Mouse (Mus musculus) ES-Bruce4 (cell line): ENCODE results near the gene Ptprg. TPM values are rescaled to one million over a fixed set of nuclear protein-coding genes. Genes with fewer than 3 reads are reported as not detected.

Source experiments
- H3K27ac ChIP-seq: 2 replicates; pipeline ENCODE4 v1.5.1; 2012; ENCODE audit warnings: low read length, inconsistent platforms; ENCODE audit not compliant: insufficient read depth
- H3K27me3 ChIP-seq: 2 replicates; pipeline ENCODE4 v1.6.1; 2012; ENCODE audit warnings: mild to moderate bottlenecking, low read length, inconsistent platforms; ENCODE audit not compliant: control insufficient read depth, poor library complexity, insufficient read depth, severe bottlenecking
- H3K36me3 ChIP-seq: 2 replicates; pipeline ENCODE4 v1.6.1; 2012; ENCODE audit warnings: inconsistent platforms, mild to moderate bottlenecking, low read length, moderate library complexity; ENCODE audit not compliant: control insufficient read depth, poor library complexity, insufficient read depth, severe bottlenecking
- H3K4me1 ChIP-seq: one replicate; pipeline ENCODE4 v1.8.1; 2011; ENCODE audit warnings: low read length; ENCODE audit not compliant: control insufficient read depth, insufficient read depth
- H3K4me3 ChIP-seq: 2 replicates; pipeline ENCODE4 v1.5.1; 2011; ENCODE audit warnings: low read depth, mild to moderate bottlenecking, low read length
- H3K9ac ChIP-seq: 2 replicates; pipeline ENCODE4 v1.6.1; 2012; ENCODE audit warnings: low read depth, mild to moderate bottlenecking, inconsistent platforms; ENCODE audit not compliant: poor library complexity, severe bottlenecking
- H3K9me3 ChIP-seq: replicated peaks from 2 replicates; pipeline ENCODE4 v1.6.1; 2012; ENCODE audit warnings: mild to moderate bottlenecking, low read length, inconsistent platforms; ENCODE audit not compliant: control insufficient read depth, poor library complexity, insufficient read depth, severe bottlenecking
- CTCF ChIP-seq: IDR thresholded peaks from one replicate; pipeline ENCODE4 v1.8.1; 2011; ENCODE audit warnings: low read depth, low read length
- EP300 ChIP-seq: IDR thresholded peaks from 2 replicates; pipeline ENCODE4 v1.6.1; 2011; ENCODE audit warnings: low read depth, low read length; ENCODE audit not compliant: insufficient read depth
- POLR2A ChIP-seq: IDR thresholded peaks from one replicate; pipeline ENCODE4 v1.8.1; 2011; ENCODE audit warnings: low read length; ENCODE audit not compliant: insufficient read depth
- polyA plus RNA-seq: library from polyadenylated mRNA; stranded (reverse); fragments of >200 nt; gene quantifications from 2 replicates; pipeline ENCODE4 v1.2.4, GENCODE M21; 2011; ENCODE audit warnings: low read depth; ENCODE audit not compliant: missing spikeins, insufficient read depth, insufficient read length

Gene Ptprg
- polyA plus RNA-seq, 1 experiment = 27.4 TPM

- Histone ChIP-seq H3K4me3 (no peak overlapping the region), H3K27ac (no peak overlapping the region), H3K36me3 (no peaks in the 10 kb centered on the region), H3K27me3 (no peaks in the 10 kb centered on the region), H3K9ac (no peak overlapping the region), H3K9me3 (no peaks in the 10 kb centered on the region), H3K4me1 (no peaks in the 10 kb centered on the region)
- TF ChIP-seq POLR2A = no peak
- no peak for TF ChIP-seq CTCF
- TF ChIP-seq EP300 = no peak
These were observed 649.7 kb downstream of the Ptprg start for GRCm38 (mm10) chr14:12203081-12203480.

DNA sequence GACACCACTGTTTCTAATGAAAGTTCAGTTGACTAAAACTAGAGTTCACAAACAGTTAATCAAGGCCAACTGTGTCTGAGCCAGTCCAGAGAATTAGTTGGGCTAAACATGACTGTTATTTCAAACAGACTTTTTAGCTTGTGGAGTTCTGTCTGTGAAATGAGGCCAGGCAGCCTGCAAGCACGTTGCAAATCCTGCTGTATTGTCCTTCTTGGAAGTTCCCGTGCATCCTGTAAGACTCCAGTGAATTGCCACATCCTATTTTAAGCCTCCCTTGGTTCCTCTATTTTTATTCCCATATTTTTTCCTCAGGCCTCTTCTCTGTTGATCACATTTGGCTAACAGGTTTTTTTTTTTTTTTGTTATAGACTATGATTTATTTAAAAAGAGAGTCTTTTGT is 652.8 kb downstream of the Ptprg start:
- Histone ChIP-seq H3K9ac (no peak overlapping the region), H3K27ac (no peak overlapping the region), H3K36me3 (no peaks in the 10 kb centered on the region), H3K4me3 (no peak overlapping the region), H3K27me3 (no peaks in the 10 kb centered on the region), H3K4me1 (no peaks in the 10 kb centered on the region), H3K9me3 (no peaks in the 10 kb centered on the region)
- no peak for TF ChIP-seq EP300
- TF ChIP-seq POLR2A = no peak
- TF ChIP-seq CTCF = no peak

- TF ChIP-seq EP300 (no peak), POLR2A (no peak), CTCF (peak; percentile 46)
- Histone ChIP-seq H3K27me3 (no peaks in the 10 kb centered on the region), H3K4me3 (no peak overlapping the region), H3K9me3 (no peaks in the 10 kb centered on the region), H3K36me3 (no peaks in the 10 kb centered on the region), H3K9ac (no peak overlapping the region), H3K4me1 (no peaks in the 10 kb centered on the region), H3K27ac (no peak overlapping the region)
These were observed 655.2 kb downstream of the Ptprg start for GRCm38 (mm10) chr14:12208554-12208953.

DNA sequence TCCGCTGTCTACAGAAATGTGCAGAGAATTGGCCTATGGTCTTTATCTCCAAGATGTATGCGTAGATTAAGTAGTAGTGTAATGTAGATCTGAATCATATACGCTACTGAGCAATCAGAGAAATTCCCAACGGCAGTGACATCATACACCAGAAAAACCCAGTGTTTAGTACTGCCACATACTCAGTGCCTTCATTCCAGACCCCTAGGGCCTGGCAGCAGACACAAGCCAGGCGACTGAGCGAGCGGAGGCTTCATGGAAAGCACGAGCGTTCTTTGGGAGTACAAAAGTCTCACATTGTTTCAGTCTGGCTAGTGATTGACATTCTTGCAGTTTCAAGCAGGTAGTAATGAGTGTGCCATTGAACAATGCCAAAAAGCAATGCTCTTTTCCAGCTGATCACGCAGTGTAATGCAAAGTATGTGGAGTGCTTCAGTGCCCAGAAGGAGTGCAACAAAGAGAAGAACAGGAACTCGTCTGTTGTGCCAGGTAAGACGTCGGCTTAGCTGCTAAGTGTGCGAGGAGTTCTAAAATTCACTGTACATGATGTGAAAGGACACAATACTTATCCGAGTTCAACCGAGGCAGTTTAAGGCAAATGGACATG is 665.3 kb downstream of the Ptprg start:
- H3K9ac ChIP-seq = no peak overlapping the region
- no peaks in the 10 kb centered on the region for H3K4me1 ChIP-seq
- no peaks in the 10 kb centered on the region for H3K9me3 ChIP-seq
- H3K27me3 ChIP-seq = no peaks in the 10 kb centered on the region
- H3K27ac ChIP-seq = no peak overlapping the region
- no peaks in the 10 kb centered on the region; the same call in 1 of the 2 replicates for H3K36me3 ChIP-seq
- no peak for TF ChIP-seq POLR2A
- TF ChIP-seq CTCF = no peak
- no peak overlapping the region for H3K4me3 ChIP-seq

- TF ChIP-seq CTCF = no peak
- no peak for TF ChIP-seq POLR2A
- no peak for TF ChIP-seq EP300
These were observed 666.5 kb downstream of the Ptprg start for GRCm38 (mm10) chr14:12219877-12220276.

DNA sequence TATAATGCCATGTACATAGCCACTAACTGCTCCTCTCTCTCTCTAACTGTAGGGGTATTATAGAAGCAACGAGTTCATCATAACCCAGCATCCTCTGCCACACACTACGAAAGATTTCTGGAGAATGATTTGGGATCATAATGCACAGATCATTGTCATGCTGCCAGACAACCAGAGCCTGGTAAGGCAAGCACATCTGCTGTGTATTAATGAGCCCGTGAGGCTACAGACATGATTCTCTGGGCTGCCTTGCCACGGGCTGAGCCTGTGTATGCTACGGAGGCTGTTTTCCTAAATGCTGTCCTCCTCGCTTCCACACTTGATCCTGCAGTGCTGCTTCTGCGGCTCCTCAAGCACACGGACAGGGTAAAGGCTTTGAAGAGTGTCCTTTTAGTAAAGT is 667.2 kb downstream of the Ptprg start:
- Histone ChIP-seq H3K4me3 (no peak overlapping the region), H3K9ac (no peak overlapping the region)

More at GRCm38 (mm10) chr14:12219877-12220276, 666.5 kb downstream of the Ptprg start:
- Histone ChIP-seq H3K36me3 (no peaks in the 10 kb centered on the region; the same call in 1 of the 2 replicates), H3K4me1 (no peaks in the 10 kb centered on the region), H3K27ac (no peak overlapping the region), H3K27me3 (no peaks in the 10 kb centered on the region), H3K9me3 (no peaks in the 10 kb centered on the region), H3K9ac (no peak overlapping the region), H3K4me3 (no peak overlapping the region)

More for the DNA sequence above, 667.2 kb downstream of the Ptprg start:
- H3K36me3 ChIP-seq = no peaks in the 10 kb centered on the region; the same call in 1 of the 2 replicates
- TF ChIP-seq POLR2A (no peak), EP300 (no peak), CTCF (no peak)
- H3K27me3 ChIP-seq = no peaks in the 10 kb centered on the region
- no peaks in the 10 kb centered on the region for H3K9me3 ChIP-seq
- H3K4me1 ChIP-seq = no peaks in the 10 kb centered on the region
- no peak overlapping the region for H3K27ac ChIP-seq
